Mouse (Mus musculus): ENCODE data around the gene Pnpo. TPM values are rescaled to one million over a fixed set of nuclear protein-coding genes. Genes with fewer than 3 reads are reported as not detected.

The Pnpo gene
- polyA plus RNA-seq, 1 experiment from 2014 or later, result 32.0 TPM

- Histone ChIP-seq H3K9me3 (no peaks in the 10 kb centered on the region), H3K36me3 (replicated peaks) (no peaks in the 10 kb centered on the region), H3K4me3 (peak overlapping the region; percentile 11; the same call in 1 of the 2 replicates), H3K27me3 (replicated peaks; ENCODE audit: low read depth, poor library complexity, severe bottlenecking) (peaks cover 44% of the 10 kb centered on the region), H3K4me1 (peaks cover 29% of the 10 kb centered on the region), H3K27ac (replicated peaks) (peak overlapping the region; percentile 41; the same call in 1 of the 2 replicates)
- WGBS, result 13% methylated on average over 13 of the region's 13 CpGs
- DNase-seq (ENCODE audit: low spot score), result peak; percentile 43
Observed at GRCm38 (mm10) chr11:96929096-96929765, 14.6 kb downstream of the Pnpo start.

GRCm38 (mm10) chr11:96928691-96929090 is 15.1 kb downstream of the Pnpo start:
- WGBS, result 5% methylated on average over 5 of the region's 5 CpGs
- Histone ChIP-seq H3K36me3 (replicated peaks) (no peaks in the 10 kb centered on the region), H3K27me3 (replicated peaks; ENCODE audit: low read depth, poor library complexity, severe bottlenecking) (peaks cover 44% of the 10 kb centered on the region)

GRCm38 (mm10) chr11:96928088-96928487 is 15.7 kb downstream of the Pnpo start, which contains the start of gene Prr15l:
Gene Prr15l, plus strand, starts transcription at chr11:96928104.
- 78% methylated on average over 2 of the region's 2 CpGs for WGBS
- Histone ChIP-seq H3K4me1 (peaks cover 28% of the 10 kb centered on the region), H3K36me3 (replicated peaks) (no peaks in the 10 kb centered on the region), H3K27ac (replicated peaks) (peak within 1 kb of the TSS; percentile 41), H3K27me3 (replicated peaks; ENCODE audit: low read depth, poor library complexity, severe bottlenecking) (peaks cover 44% of the 10 kb centered on the region), H3K9me3 (no peaks in the 10 kb centered on the region), H3K4me3 (peak within 1 kb of the TSS; percentile 11; the same call in 1 of the 2 replicates)
- DNase-seq (ENCODE audit: low spot score), result no peak

More at GRCm38 (mm10) chr11:96928691-96929090, 15.1 kb downstream of the Pnpo start:
- peaks cover 28% of the 10 kb centered on the region for H3K4me1 ChIP-seq
- H3K4me3 ChIP-seq, result peak overlapping the region; percentile 11; the same call in 1 of the 2 replicates
- H3K9me3 ChIP-seq, result no peaks in the 10 kb centered on the region
- peak; percentile 50 for DNase-seq (ENCODE audit: low spot score)
- peak overlapping the region; percentile 41 for H3K27ac ChIP-seq (replicated peaks)

- peaks cover 23% of the 10 kb centered on the region for H3K4me1 ChIP-seq
- no peaks in the 10 kb centered on the region for H3K9me3 ChIP-seq
- peaks cover 42% of the 10 kb centered on the region for H3K27me3 ChIP-seq (replicated peaks; ENCODE audit: low read depth, poor library complexity, severe bottlenecking)
- H3K27ac ChIP-seq (replicated peaks), result no peak overlapping the region
- no peak for DNase-seq (ENCODE audit: low spot score)
- 81% methylated on average over 5 of the region's 5 CpGs for WGBS
- no peak overlapping the region for H3K4me3 ChIP-seq
- no peaks in the 10 kb centered on the region for H3K36me3 ChIP-seq (replicated peaks)
Observed at GRCm38 (mm10) chr11:96926587-96926986, 17.2 kb downstream of the Pnpo start.

GRCm38 (mm10) chr11:96925469-96926148 is 18.2 kb downstream of the Pnpo start:
- Histone ChIP-seq H3K27me3 (replicated peaks; ENCODE audit: low read depth, poor library complexity, severe bottlenecking) (peaks cover 37% of the 10 kb centered on the region), H3K9me3 (no peaks in the 10 kb centered on the region), H3K36me3 (replicated peaks) (no peaks in the 10 kb centered on the region), H3K27ac (replicated peaks) (no peak overlapping the region), H3K4me3 (no peak overlapping the region), H3K4me1 (peaks cover 21% of the 10 kb centered on the region)
- no peak for DNase-seq (ENCODE audit: low spot score)
- 87% methylated on average over 12 of the region's 12 CpGs for WGBS

- H3K27ac ChIP-seq (replicated peaks), result no peak overlapping the region
- H3K36me3 ChIP-seq (replicated peaks), result no peaks in the 10 kb centered on the region
- H3K9me3 ChIP-seq, result no peaks in the 10 kb centered on the region
- H3K4me3 ChIP-seq, result no peak overlapping the region
- no peak for DNase-seq (ENCODE audit: low spot score)
- peaks cover 30% of the 10 kb centered on the region for H3K27me3 ChIP-seq (replicated peaks; ENCODE audit: low read depth, poor library complexity, severe bottlenecking)
- H3K4me1 ChIP-seq, result peaks cover 19% of the 10 kb centered on the region
- 84% methylated on average over 11 of the region's 11 CpGs for WGBS
Observed at GRCm38 (mm10) chr11:96924861-96925260, 18.9 kb downstream of the Pnpo start.

GRCm38 (mm10) chr11:96919003-96919402 is 24.8 kb downstream of the Pnpo start:
- no peaks in the 10 kb centered on the region for H3K36me3 ChIP-seq (replicated peaks)
- H3K27me3 ChIP-seq (replicated peaks; ENCODE audit: low read depth, poor library complexity, severe bottlenecking), result peaks cover 7% of the 10 kb centered on the region; the same call in 1 of the 2 replicates
- peaks cover 14% of the 10 kb centered on the region for H3K4me1 ChIP-seq
- no peaks in the 10 kb centered on the region for H3K9me3 ChIP-seq
- WGBS, result 59% methylated on average over 6 of the region's 6 CpGs
- H3K4me3 ChIP-seq, result no peak overlapping the region
- H3K27ac ChIP-seq (replicated peaks), result no peak overlapping the region
- no peak for DNase-seq (ENCODE audit: low spot score)

- peaks cover 12% of the 10 kb centered on the region for H3K36me3 ChIP-seq (replicated peaks)
- no peaks in the 10 kb centered on the region for H3K9me3 ChIP-seq
- peaks cover 14% of the 10 kb centered on the region for H3K4me1 ChIP-seq
- WGBS, result 91% methylated on average over 6 of the region's 6 CpGs
- DNase-seq (ENCODE audit: low spot score), result no peak
- peak overlapping the region; percentile 57 for H3K27ac ChIP-seq (replicated peaks)
- H3K4me3 ChIP-seq, result no peak overlapping the region
- H3K27me3 ChIP-seq (replicated peaks; ENCODE audit: low read depth, poor library complexity, severe bottlenecking), result peaks cover 7% of the 10 kb centered on the region; the same call in 1 of the 2 replicates
Observed at GRCm38 (mm10) chr11:96917415-96917814, 26.4 kb downstream of the Pnpo start.

- DNase-seq (ENCODE audit: low spot score), result no peak
- Histone ChIP-seq H3K4me1 (peaks cover 14% of the 10 kb centered on the region), H3K4me3 (peak overlapping the region; percentile 80), H3K27me3 (replicated peaks; ENCODE audit: low read depth, poor library complexity, severe bottlenecking) (peaks cover 7% of the 10 kb centered on the region; the same call in 1 of the 2 replicates), H3K36me3 (replicated peaks) (peaks cover 17% of the 10 kb centered on the region), H3K9me3 (no peaks in the 10 kb centered on the region), H3K27ac (replicated peaks) (peak overlapping the region; percentile 57)
- 37% methylated on average over 13 of the region's 13 CpGs for WGBS
Observed at GRCm38 (mm10) chr11:96916885-96917396, 26.8 kb downstream of the Pnpo start.

GRCm38 (mm10) chr11:96916044-96916884 is 27.5 kb downstream of the Pnpo start, which contains the start of gene Cdk5rap3:
Gene Cdk5rap3, minus strand, starts transcription at chr11:96916496.
- H3K36me3 ChIP-seq (replicated peaks), result peaks cover 24% of the 10 kb centered on the region
- peak within 1 kb of the TSS; percentile 80 for H3K4me3 ChIP-seq
- under 1% methylated on average over 55 of the region's 55 CpGs for WGBS
- H3K27ac ChIP-seq (replicated peaks), result peak within 1 kb of the TSS; percentile 85
- DNase-seq (ENCODE audit: low spot score), result peak; percentile 100
- H3K27me3 ChIP-seq (replicated peaks; ENCODE audit: low read depth, poor library complexity, severe bottlenecking), result peaks cover 7% of the 10 kb centered on the region; the same call in 1 of the 2 replicates
- H3K4me1 ChIP-seq, result peaks cover 14% of the 10 kb centered on the region
- H3K9me3 ChIP-seq, result no peaks in the 10 kb centered on the region

- Histone ChIP-seq H3K27me3 (replicated peaks; ENCODE audit: low read depth, poor library complexity, severe bottlenecking) (peaks cover 5% of the 10 kb centered on the region; the same call in 1 of the 2 replicates), H3K36me3 (replicated peaks) (peaks cover 58% of the 10 kb centered on the region), H3K4me1 (peaks cover 43% of the 10 kb centered on the region), H3K9me3 (no peaks in the 10 kb centered on the region), H3K27ac (replicated peaks) (no peak overlapping the region), H3K4me3 (no peak overlapping the region)
- no peak for DNase-seq (ENCODE audit: low spot score)
- 84% methylated on average over 11 of the region's 11 CpGs for WGBS
Observed at GRCm38 (mm10) chr11:96912682-96913081, 31.1 kb downstream of the Pnpo start.

- Histone ChIP-seq H3K36me3 (replicated peaks) (peaks cover 81% of the 10 kb centered on the region), H3K4me1 (peaks cover 58% of the 10 kb centered on the region), H3K4me3 (no peak overlapping the region), H3K9me3 (no peaks in the 10 kb centered on the region), H3K27me3 (replicated peaks; ENCODE audit: low read depth, poor library complexity, severe bottlenecking) (no peaks in the 10 kb centered on the region), H3K27ac (replicated peaks) (peak overlapping the region; percentile 72)
- 30% methylated on average over 7 of the region's 7 CpGs for WGBS
- DNase-seq (ENCODE audit: low spot score), result peak; percentile 86
Observed at GRCm38 (mm10) chr11:96910003-96910402, 33.8 kb downstream of the Pnpo start.

Data from embryonic facial prominence, embryonic 10.5 days (tissue).